Mouse (Mus musculus) ES-E14 (cell line): ENCODE results near the gene D430042O09Rik. TPM values are rescaled to one million over a fixed set of nuclear protein-coding genes. Genes with fewer than 3 reads are reported as not detected.

Experiments
- DNase-seq: peaks from one replicate; pipeline ENCODE4 v3.0.0-alpha.2; 2013; ENCODE audit warnings: low read depth, low spot score
- H3K27ac ChIP-seq: 2 replicates; pipeline ENCODE4 v1.5.1; 2012; ENCODE audit warnings: low read depth, mild to moderate bottlenecking, low read length, moderate library complexity, mixed read lengths; ENCODE audit not compliant: poor library complexity, insufficient read depth, severe bottlenecking
- H3K36me3 ChIP-seq: 2 replicates; pipeline ENCODE4 v1.6.1; 2012; ENCODE audit warnings: mild to moderate bottlenecking, low read length, moderate library complexity, mixed read lengths; ENCODE audit not compliant: control insufficient read depth, poor library complexity, insufficient read depth, severe bottlenecking
- H3K4me1 ChIP-seq, 2 experiments: fragments of 150-350 bp in 1 of 2; sonication (generic) in 1 of 2; 2 replicates each; pipeline ENCODE4 v1.6.1; 2012; ENCODE audit warnings: low read length in 2 of 2, mild to moderate bottlenecking in 1 of 2, mixed read lengths in 1 of 2; ENCODE audit not compliant: control insufficient read depth in 2 of 2, insufficient read depth in 2 of 2, poor library complexity in 1 of 2
- H3K4me3 ChIP-seq, 2 experiments: fragments of 150-350 bp in 1 of 2; sonication (generic) in 1 of 2; 2 replicates each; pipeline ENCODE4 v1.5.1; 2012; ENCODE audit warnings: low read length in 2 of 2, low read depth in 1 of 2, mild to moderate bottlenecking in 1 of 2, mixed read lengths in 1 of 2; ENCODE audit not compliant: insufficient read depth in 1 of 2, poor library complexity in 1 of 2, severe bottlenecking in 1 of 2
- H3K9ac ChIP-seq: 2 replicates; pipeline ENCODE4 v1.6.1; 2012; ENCODE audit warnings: low read depth, mild to moderate bottlenecking, low read length, mixed read lengths; ENCODE audit not compliant: poor library complexity, insufficient read depth, severe bottlenecking
- H3K9me3 ChIP-seq: fragments of 150-350 bp; sonication (generic); 2 replicates; pipeline ENCODE4 v1.6.1; 2012; ENCODE audit warnings: low read depth, mild to moderate bottlenecking, low read length; ENCODE audit not compliant: control insufficient read depth, insufficient read depth
- CHD2 ChIP-seq: IDR thresholded peaks from 2 replicates; pipeline ENCODE4 v1.6.1; 2014; ENCODE audit warnings: mild to moderate bottlenecking, low read depth, low read length, inconsistent platforms
- HCFC1 ChIP-seq: IDR thresholded peaks from 2 replicates; pipeline ENCODE4 v1.6.1; 2012; ENCODE audit warnings: low read length, inconsistent platforms, borderline replicate concordance; ENCODE audit not compliant: insufficient read depth
- MAFK ChIP-seq: IDR thresholded peaks from 2 replicates; pipeline ENCODE4 v1.6.1; 2014; ENCODE audit warnings: mild to moderate bottlenecking, low read depth, low read length, inconsistent platforms; ENCODE audit not compliant: insufficient read depth
- ZC3H11A ChIP-seq: IDR thresholded peaks from 2 replicates; pipeline ENCODE4 v1.6.1; 2012; ENCODE audit warnings: low read depth, mild to moderate bottlenecking, inconsistent platforms, low read length, borderline replicate concordance
- ZNF384 ChIP-seq: IDR thresholded peaks from 2 replicates; pipeline ENCODE4 v1.6.1; 2012; ENCODE audit warnings: low read depth, low read length, inconsistent platforms
- in situ Hi-C, 2 experiments: fragments of 600-800 bp; cut with MboI; formaldehyde crosslinking; loops; one replicate each; pipeline ENCODE4 v1.15.1; 2025; ENCODE audit warnings: low sequenced_read_pairs in 2 of 2, inconsistent platforms in 1 of 2; ENCODE audit not compliant: unreplicated experiment in 2 of 2
- total RNA-seq: library from RNA; depleted of rRNA; stranded (reverse); fragments of 300-350 nt; gene quantifications from 2 replicates; pipeline ENCODE4 v1.2.3, GENCODE M21; 2012; rRNA removed

D430042O09Rik gene
- total RNA-seq, 1 experiment = 4.4 TPM

- in situ Hi-C loops = no loop called here
- no peak for DNase-seq
- TF ChIP-seq ZNF384 (no peak), ZC3H11A (no peak), HCFC1 (no peak), CHD2 (no peak)
- Histone ChIP-seq H3K36me3 (no peaks in the 10 kb centered on the region), H3K9me3 (no peaks in the 10 kb centered on the region), H3K4me3 (no peak overlapping the region), H3K4me1 (no peaks in the 10 kb centered on the region), H3K27ac (no peak overlapping the region), H3K9ac (no peak overlapping the region)
Observed at GRCm38 (mm10) chr7:125899916-125900315, 192.2 kb downstream of the D430042O09Rik start.

- H3K36me3 ChIP-seq = no peaks in the 10 kb centered on the region
Observed at GRCm38 (mm10) chr7:125900386-125901161, 192.9 kb downstream of the D430042O09Rik start.

GRCm38 (mm10) chr7:125920801-125921200 is 213.1 kb downstream of the D430042O09Rik start:
- in situ Hi-C loops = no loop called here

More at GRCm38 (mm10) chr7:125900386-125901161, 192.9 kb downstream of the D430042O09Rik start:
- in situ Hi-C loops = no loop called here
- no peaks in the 10 kb centered on the region for H3K4me1 ChIP-seq
- H3K9ac ChIP-seq = no peak overlapping the region
- H3K4me3 ChIP-seq = no peak overlapping the region
- H3K9me3 ChIP-seq = no peaks in the 10 kb centered on the region
- H3K27ac ChIP-seq = no peak overlapping the region
- TF ChIP-seq ZNF384 (no peak), ZC3H11A (no peak), CHD2 (no peak), HCFC1 (no peak), MAFK (no peak)
- no peak for DNase-seq

GRCm38 (mm10) chr7:125924044-125924443 is 216.4 kb downstream of the D430042O09Rik start:
- no peak overlapping the region for H3K9ac ChIP-seq
- H3K4me1 ChIP-seq = no peaks in the 10 kb centered on the region
- TF ChIP-seq CHD2 (no peak), ZNF384 (no peak), ZC3H11A (no peak), MAFK (no peak), HCFC1 (no peak)
- H3K9me3 ChIP-seq = no peaks in the 10 kb centered on the region
- no peak for DNase-seq
- H3K27ac ChIP-seq = no peak overlapping the region
- no peak overlapping the region for H3K4me3 ChIP-seq
- in situ Hi-C loops = no loop called here
- H3K36me3 ChIP-seq = no peaks in the 10 kb centered on the region

More at GRCm38 (mm10) chr7:125920801-125921200, 213.1 kb downstream of the D430042O09Rik start:
- TF ChIP-seq ZNF384 (no peak), HCFC1 (no peak), ZC3H11A (no peak), MAFK (no peak), CHD2 (no peak)
- no peaks in the 10 kb centered on the region for H3K36me3 ChIP-seq
- H3K9me3 ChIP-seq = no peaks in the 10 kb centered on the region
- no peak for DNase-seq
- no peak overlapping the region for H3K27ac ChIP-seq
- no peak overlapping the region for H3K9ac ChIP-seq
- H3K4me3 ChIP-seq = no peak overlapping the region
- H3K4me1 ChIP-seq = no peaks in the 10 kb centered on the region

Other genes with a start within 250 kb of the D430042O09Rik start
- gene Nsmce1, start 216.3 kb upstream of the D430042O09Rik start, total RNA-seq = 62.5 and 72.3 TPM in 2 replicates
- 2.9 and 3.4 TPM in 2 replicates for gene Il4ra, start 155.8 kb upstream of the D430042O09Rik start, total RNA-seq
- gene Il21r, start 104.5 kb upstream of the D430042O09Rik start, total RNA-seq = 0.58 TPM in 1 of 2 replicates, not detected in the other
- 83.5 and 95.4 TPM in 2 replicates for gene Gtf3c1, start 108 bp upstream of the D430042O09Rik start, total RNA-seq